Mouse (Mus musculus) T-helper 2 cell (primary cell): Measurements from ENCODE around the gene Mfsd14a.

Experiments used
- in situ Hi-C: fragments of 300-600 bp; cut with MboI, MseI; formaldehyde crosslinking; loops from one replicate; pipeline ENCODE4 v1.15.1; 2025; ENCODE audit warnings: high pct_unique_total_duplicates

The Mfsd14a gene

GRCm38 (mm10) chr3:116653278-116653945 is 9.1 kb downstream of the Mfsd14a start:
- in situ Hi-C loops = no loop called here

- in situ Hi-C loops = no loop called here
These were observed 10.4 kb downstream of the Mfsd14a start for GRCm38 (mm10) chr3:116652033-116652446.

- in situ Hi-C loops = no loop called here
These were observed 11.8 kb downstream of the Mfsd14a start for GRCm38 (mm10) chr3:116650698-116651097.

- in situ Hi-C loops = no loop called here
These were observed 13.7 kb downstream of the Mfsd14a start for GRCm38 (mm10) chr3:116648805-116649204.

- in situ Hi-C loops = no loop called here
These were observed 16.1 kb downstream of the Mfsd14a start for GRCm38 (mm10) chr3:116646387-116646786.

- in situ Hi-C loops = no loop called here
These were observed 20.1 kb downstream of the Mfsd14a start for GRCm38 (mm10) chr3:116642373-116642772.

- in situ Hi-C loops = no loop called here
These were observed 20.6 kb downstream of the Mfsd14a start for GRCm38 (mm10) chr3:116641811-116642371.

GRCm38 (mm10) chr3:116640024-116640423 is 22.5 kb downstream of the Mfsd14a start:
- in situ Hi-C loops = no loop called here

GRCm38 (mm10) chr3:116638572-116638971 is 23.9 kb downstream of the Mfsd14a start:
- in situ Hi-C loops = no loop called here

- in situ Hi-C loops = no loop called here
These were observed 24.6 kb downstream of the Mfsd14a start for GRCm38 (mm10) chr3:116637693-116638476.

GRCm38 (mm10) chr3:116635799-116636198 is 26.7 kb downstream of the Mfsd14a start:
- in situ Hi-C loops = no loop called here

- in situ Hi-C loops = no loop called here
These were observed 27.6 kb downstream of the Mfsd14a start for GRCm38 (mm10) chr3:116634853-116635252.

GRCm38 (mm10) chr3:116634091-116634490 is 28.4 kb downstream of the Mfsd14a start:
- in situ Hi-C loops = no loop called here

- in situ Hi-C loops = no loop called here
These were observed 29.5 kb downstream of the Mfsd14a start for GRCm38 (mm10) chr3:116632971-116633370.

- in situ Hi-C loops = no loop called here
These were observed 31.0 kb downstream of the Mfsd14a start for GRCm38 (mm10) chr3:116631459-116631858.

GRCm38 (mm10) chr3:116622641-116623040 is 39.8 kb downstream of the Mfsd14a start:
- in situ Hi-C loops = no loop called here

- in situ Hi-C loops = no loop called here
These were observed 41.7 kb downstream of the Mfsd14a start for GRCm38 (mm10) chr3:116620636-116621370.

GRCm38 (mm10) chr3:116618855-116619254 is 43.6 kb downstream of the Mfsd14a start:
- in situ Hi-C loops = no loop called here

- in situ Hi-C loops = no loop called here
These were observed 47.0 kb downstream of the Mfsd14a start for GRCm38 (mm10) chr3:116615318-116616068.

- in situ Hi-C loops = no loop called here
These were observed 48.1 kb downstream of the Mfsd14a start, which contains the start of gene Trmt13 for GRCm38 (mm10) chr3:116614295-116614892. Gene Trmt13, minus strand, starts transcription at chr3:116614587.

- in situ Hi-C loops = no loop called here
These were observed 57.9 kb downstream of the Mfsd14a start for GRCm38 (mm10) chr3:116604570-116604969.
